Mouse (Mus musculus) gastrocnemius, postnatal 36 days (tissue): ENCODE measurements at regions not wholly inside any gene's neighbourhood (a gene's known extent, or its start where the extent isn't known, plus 50 kb on each side); places are given as distances from the start of the nearest gene placed in this dataset.

Experiments used
- DNase-seq, 2 experiments: peaks; one replicate each; pipeline ENCODE4 v3.0.0; 2022
- intact Hi-C: fragments of 180-260 bp; cut with DNase I; formaldehyde crosslinking; loops from one replicate; pipeline ENCODE4 v1.15.1; 2025

DNA sequence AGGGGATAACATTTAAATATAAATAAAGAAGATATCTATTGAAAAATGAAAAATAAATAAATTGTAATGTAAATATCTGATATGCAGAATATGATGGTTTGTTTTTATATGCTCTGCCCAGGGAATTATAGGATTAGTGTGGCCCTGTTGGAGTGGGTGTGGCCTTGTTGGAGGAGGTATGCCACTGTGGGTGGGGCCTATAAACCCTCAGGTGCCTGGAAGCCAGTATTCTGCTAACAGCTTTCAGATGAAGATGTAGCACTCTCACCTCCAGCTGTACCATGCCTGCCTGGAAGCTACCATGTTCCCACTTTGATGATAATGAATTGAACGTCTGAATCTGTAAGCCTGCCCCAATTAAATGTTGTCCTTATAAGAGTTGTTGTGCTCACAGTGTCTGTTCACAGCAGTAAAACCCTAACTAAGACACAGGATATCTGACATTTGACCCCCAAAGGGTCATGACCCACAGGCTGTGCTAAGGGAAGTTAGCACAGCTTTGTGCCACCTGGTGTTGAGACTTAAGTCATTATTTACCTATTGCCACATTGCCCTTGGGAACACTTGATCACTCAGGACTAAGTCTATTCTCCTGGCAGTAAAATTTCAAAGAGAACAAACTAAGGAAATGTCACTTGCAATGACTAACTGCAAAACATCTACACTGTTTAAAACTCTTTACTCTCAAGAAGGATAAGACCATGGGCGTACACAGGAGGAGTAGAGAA is 270.4 kb downstream of the Plk2 start:
- DNase-seq, result no peak
- intact Hi-C loops, result no loop called here

DNA sequence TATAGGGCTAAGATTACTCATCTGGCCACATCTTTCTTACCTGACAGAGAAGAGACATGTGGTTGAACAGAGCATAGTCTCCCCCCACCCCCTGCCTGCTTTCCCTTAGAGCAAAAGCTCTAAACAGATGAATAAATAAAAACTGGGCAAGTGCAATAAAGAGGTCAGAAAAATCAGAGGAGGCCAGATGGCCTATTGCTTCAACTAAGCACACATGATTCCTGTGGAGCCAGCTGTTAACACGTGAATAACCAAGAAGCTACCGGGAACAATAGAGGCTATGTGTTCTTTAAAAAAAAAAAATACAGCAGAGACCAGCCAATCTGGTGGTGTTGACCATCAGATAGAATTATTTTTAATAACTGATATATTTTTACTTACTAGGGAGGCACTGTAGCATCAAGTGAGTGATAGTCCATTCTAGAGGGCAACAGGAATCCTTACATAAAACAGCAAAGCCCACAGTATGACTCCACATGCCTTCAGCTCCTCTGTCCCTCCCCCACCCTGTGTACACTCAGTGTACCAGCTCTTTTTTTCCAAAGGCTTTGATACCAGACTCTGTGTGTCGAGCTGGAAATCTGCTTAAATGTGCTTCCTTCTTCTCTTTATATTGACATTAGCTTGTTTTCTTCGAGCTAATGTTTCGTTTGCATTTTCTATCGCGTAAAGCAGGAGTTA is 272.6 kb downstream of the Plk2 start:
- no peak for DNase-seq
- intact Hi-C loops, result no loop called here

DNA sequence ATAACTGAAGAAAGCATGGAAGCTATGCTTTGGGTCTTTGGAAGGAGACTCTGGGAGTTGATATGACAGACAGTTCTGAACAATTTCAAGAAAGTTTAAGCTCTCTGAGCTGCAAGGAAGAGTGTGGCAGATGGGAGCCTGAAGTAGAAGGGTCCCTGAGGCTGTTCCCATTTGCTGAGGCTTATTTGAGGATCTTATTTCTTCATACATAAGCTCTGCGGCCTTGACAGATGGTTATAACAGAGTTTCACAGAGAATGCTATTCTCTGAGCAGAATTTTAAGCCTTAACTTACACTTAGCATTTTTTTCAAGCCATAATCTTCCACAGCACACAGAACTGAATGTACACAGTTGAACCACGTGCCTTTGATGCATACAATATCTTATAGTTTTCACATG is 278.7 kb downstream of the Plk2 start:
- intact Hi-C loops, result no loop called here
- no peak for DNase-seq

DNA sequence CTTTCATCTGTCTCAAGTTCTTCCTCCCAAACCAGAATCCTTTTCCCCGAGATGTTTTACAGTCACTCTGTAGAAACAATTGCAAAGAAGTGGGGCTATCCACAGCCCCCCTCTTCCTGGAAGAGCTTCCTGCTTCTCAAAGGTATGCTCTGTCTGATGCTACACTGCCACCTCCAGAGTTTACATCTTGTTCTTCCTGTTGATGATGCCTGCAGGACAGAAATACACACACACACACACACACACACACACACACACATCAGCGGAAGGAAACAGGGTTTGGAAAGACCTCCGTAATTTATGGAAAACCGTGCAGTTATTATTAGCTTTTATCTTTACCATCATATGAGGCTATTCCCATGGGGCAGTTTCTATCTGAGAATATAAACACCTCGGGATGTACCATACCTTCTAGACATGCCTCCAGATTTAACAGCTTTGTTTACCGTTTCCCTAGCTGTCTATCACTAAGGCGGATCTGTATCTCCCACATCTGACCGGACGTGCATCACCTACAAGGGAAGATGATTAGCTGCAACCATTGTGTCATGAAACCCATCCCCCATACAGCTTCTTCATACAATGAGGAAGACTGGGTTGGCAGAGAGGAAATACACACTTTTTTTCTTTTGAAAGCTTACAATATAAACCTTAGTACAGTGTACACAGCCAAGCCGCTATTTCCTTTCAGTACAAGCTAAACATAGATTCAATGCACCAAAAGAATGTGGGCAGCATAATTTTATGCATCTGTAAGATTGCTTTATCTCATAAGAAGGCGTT is 288.6 kb downstream of the Plk2 start:
- intact Hi-C loops, result no loop called here
- DNase-seq, result no peak

DNA sequence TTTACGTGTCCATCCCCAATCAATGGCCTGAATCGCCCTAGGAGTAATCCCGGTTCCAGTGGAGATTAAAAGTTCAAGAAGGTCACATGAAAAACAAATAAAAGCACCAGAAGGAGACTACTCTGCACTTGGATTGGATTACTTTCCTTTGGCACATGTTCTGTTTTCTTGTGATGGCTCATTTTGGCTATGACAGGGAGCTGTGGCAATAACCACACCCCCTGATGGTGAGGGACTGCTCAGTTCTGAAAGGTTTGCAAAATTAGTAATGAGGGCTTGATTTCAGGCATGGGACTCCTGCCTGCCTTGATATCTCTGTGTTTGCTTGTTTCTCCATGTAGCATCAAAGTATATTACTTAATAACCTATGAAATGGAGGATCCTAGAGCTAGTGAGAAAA is 293.9 kb downstream of the Plk2 start:
- intact Hi-C loops, result no loop called here
- DNase-seq, result no peak

DNA sequence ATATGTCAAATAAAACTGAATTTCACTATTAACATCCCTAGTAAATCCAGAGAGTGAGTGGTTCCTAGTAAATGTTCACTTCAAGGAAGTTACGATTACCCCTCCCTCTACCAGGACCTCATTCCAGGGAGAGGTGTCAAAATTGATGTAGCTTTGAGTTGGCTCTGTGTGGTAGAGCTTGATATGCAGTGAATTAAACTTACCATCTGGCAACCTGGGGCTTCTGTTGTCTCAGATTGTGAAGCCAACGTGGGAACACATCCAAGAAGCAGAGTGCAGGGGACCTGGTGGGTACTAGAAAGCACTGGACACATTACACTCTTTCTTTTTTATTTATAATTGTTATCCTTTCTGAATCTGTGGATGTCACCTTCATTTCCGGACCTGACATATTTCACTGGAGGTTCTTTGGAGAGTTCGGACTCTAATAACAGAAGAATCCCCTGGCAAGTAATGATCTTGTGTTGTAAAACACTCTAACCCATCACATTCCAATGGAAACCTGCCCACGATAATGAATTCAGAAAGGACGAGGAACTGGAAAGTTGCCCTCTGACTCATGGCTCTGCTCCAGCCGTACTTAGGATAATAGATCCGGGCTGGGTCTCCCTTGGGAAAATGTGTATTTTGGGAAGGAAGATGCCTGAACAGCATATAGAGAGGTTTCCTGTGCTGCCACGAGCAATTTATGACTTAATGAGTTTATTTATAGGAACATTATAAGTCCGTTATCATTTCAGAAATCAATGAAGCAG is 295.8 kb downstream of the Plk2 start:
- no peak for DNase-seq
- intact Hi-C loops, result no loop called here

DNA sequence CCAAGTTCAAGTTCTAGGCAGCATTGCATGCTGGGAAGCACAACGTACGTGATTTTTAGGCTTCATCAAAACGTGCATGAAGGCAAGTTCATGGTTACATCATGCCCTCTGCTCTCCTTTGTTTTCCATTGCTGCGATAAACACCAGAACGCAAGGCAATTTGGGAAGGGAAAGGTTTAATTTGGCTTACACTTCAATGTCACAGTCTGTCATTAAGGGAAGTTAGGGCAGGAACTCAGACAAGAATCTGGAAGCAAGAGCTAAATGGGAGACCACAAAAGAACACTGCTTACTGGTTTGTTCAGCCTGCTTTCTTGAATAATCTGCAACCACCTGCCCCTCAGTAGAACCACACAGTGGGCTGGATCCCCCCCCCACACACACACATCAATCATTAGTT is 297.9 kb downstream of the Plk2 start:
- intact Hi-C loops, result no loop called here
- DNase-seq, result no peak

DNA sequence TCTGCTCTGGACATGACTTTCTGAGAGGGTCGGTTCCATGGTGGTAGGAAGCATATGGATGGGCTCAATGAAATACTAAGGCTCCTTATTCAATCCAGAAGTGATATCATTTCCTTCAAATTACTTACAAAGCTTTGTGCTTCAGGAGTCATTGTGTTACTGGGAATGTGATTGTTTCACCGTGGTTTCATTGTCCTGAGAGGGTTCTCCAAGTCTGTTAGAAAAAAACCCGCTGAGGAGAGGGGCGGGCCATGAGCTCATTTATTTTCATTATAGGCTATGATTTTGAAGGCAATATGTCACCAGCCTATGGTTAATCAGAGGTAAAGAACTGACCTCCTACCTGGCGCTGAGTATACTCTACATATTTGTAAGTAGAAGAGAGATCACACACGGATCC is 300.0 kb downstream of the Plk2 start:
- DNase-seq, result no peak
- intact Hi-C loops, result no loop called here

DNA sequence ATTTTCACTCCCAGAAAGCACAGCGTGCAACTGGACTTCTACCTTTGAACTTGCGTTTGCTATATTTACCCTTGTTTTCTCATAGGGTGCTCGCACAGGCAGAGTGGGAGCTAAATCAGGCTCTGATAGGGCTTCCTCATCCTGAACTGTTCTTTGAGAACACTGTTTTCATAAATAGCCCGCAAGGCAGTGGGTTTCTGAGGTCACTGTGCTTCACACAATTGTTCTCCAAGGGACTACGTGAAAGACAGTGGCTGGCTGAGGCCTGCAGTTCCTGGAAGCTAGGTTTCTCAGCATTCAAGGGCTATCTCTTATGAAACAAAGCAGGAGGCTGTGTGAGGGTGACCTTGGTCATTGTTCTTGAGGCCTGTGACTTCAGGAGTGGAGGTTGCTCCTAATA is 301.7 kb downstream of the Plk2 start:
- intact Hi-C loops, result no loop called here
- DNase-seq, result no peak

DNA sequence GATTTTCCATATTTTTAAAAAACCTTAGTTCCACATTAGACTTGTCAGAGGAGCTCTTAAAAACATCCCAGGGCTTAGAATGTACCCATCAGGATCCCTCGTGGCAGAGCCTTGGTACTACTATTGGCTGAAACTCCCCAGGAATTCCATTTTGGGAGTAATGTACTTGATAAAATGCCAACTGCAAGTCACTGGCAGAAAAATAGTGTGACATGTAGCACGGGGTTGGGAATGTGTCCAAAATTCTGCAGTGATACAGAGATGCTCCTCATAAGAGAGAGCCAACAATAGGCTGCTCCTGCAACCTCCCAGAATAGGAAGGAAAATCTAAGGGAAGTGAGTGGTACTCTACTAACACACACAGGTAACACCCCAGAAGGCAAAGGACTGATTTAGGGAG is 309.4 kb downstream of the Plk2 start:
- intact Hi-C loops, result no loop called here
- no peak for DNase-seq

DNA sequence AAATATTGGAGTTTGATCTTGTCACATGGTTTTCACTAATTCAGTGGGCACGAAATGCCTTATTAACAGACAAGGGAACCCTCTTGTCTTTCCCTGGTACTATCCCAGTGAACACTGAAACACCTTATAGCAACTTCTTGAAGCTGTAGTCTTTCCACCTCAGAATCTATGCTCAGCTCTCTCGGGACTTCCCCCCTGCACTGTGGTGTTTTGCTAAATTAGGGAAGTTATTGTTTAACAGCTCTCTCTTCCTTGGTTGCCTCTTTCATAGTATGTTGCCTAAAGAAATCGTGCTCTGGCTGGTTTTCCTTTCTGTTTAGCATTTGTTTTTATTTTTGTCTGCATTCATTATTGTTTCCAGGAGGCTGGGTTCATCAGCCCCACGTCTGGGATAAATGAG is 316.0 kb downstream of the Plk2 start:
- DNase-seq, result no peak
- intact Hi-C loops, result no loop called here

DNA sequence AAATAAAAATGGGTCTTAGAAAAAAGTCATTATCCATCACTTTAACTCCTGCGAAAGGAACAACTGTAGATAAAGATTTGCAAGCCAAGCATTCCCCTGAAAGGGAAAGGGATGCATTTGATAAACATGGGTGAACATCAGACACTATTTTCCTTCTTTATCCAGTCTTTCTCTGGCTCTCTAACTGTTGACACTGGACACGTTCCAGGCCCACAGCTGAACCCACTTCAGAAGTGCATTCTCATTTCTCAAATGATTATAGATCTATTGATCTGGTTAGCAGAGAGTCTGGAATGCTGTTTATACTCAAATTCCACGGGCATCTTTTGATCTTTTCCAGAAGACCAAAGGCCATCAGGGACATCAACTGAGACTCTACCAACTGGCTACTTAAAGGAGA is 317.7 kb downstream of the Plk2 start:
- intact Hi-C loops, result no loop called here
- no peak for DNase-seq

DNA sequence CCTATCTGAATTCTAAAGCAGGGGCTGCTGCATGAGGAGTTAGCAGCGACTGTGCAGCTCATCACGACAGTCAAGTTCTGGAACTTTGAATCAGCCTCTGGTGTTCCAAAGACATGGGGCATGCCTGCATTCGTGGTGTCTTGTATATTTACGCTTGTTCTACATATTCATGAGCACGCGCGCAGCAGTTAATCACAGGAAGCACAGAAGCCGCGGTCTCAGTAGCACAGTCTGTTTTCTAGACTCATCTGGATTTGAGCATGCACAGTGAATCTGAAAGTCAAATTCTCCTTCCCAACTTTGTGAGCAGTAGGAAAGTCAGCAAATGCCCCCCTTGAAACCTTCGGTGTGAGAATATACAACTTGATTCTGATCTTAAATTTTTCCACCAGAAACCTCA is 327.3 kb downstream of the Plk2 start:
- DNase-seq, result no peak
- intact Hi-C loops, result no loop called here

DNA sequence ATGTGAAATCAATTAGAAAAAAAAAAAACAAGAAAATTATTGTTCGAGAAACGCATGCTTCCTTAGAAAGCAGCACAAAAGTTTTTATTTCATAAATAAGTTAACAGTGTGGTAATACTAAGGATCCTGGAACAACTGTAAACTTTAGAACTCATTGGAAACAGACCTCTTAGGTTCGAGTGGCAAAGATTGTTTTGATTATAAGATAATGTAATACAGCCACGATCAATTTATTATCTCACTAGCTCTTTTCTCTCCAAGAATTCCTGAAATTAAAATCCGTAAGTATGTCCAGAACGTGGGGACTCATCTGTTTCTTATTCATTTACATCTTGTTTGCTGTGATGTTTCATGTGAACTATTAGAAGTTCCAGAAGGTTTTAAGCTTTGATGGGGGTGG is 327.9 kb downstream of the Plk2 start:
- intact Hi-C loops, result no loop called here

DNA sequence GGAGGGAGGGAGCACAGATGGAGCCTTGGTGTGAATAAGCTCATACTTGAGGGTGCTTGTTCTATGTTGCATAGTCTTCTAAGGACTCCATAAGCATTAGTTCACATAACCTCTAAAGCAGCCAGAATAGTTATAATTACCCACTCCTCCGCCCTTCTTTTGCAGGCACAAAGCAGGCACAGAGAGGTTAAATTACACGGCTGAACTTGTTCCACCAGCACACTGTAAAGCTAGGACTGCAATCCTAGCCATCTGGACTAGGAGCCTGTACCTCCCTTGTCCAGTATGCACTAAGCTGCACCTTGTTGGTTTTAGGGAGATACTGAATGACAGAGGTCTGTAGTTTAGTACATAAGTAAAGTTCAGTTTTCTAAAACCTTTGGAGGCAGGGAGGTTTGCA is 330.0 kb downstream of the Plk2 start:
- intact Hi-C loops, result no loop called here
- no peak for DNase-seq

More for the DNA sequence above, 327.9 kb downstream of the Plk2 start:
- no peak for DNase-seq

DNA sequence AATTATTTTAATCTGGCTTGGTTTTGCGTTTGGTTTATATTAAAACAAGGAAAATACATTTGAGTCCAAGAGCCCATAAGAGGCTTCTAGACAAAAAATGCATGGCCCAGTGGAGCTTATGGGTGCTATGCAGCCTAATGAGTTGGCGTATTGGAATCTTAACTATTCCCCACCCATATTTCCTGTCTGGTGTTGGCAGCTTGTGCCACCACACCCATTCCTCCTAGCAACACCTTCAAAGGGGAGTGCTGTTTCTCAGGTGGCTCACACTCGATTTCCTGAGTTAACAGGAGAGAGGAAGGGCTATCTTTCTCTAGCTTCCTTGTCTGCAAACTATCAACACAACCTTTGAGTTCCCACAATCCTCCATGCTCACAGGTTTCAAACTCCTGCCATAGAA is 331.0 kb downstream of the Plk2 start:
- intact Hi-C loops, result no loop called here
- DNase-seq, result no peak

DNA sequence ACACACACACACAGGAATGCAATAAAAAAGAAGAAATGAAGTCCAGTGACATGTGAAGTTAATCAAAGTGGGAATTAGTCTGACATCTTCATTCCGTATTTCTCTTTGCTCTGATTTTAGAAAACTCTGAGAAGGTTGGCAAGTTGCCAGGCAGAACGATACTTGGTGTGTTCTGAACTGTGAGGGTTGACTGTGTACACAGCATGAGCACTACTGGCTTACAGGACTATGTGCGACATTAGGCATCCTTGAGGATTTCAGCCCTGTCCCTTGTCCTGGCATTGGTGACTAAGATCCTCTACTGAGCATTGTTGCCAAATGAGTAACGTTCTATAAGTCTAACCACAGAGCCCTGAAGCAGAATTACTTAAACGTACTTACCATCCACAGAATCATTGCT is 340.7 kb downstream of the Plk2 start:
- intact Hi-C loops, result no loop called here
- no peak for DNase-seq

DNA sequence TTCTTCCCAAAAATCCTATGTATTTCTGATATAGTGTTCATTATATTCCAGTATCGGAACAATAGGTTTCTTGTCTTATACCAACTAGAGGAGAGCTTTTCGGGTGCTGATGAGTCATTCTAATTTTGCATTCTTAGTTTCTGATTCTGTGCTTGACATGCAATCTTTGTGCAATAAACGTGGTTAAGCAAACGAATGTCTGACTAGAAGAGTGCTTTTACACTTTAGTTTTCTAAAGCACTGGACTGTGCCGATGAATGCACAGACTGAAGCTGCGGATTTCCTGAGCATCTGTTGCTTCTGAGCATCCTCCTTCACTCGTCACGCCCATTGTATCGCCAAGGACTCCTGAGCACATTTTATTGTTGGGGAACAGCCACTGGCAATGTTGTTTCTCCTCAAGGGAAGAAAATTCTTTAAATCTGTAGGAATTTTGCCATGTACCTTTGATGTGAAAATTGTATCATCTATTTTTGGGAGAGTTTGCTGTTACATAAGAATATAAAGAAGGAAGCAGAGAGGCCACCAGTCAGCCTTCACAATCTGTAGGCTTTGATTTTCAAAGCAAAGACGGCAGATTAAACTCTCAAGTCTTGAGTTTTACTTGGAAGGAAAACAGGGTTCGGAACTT is 346.8 kb downstream of the Plk2 start:
- DNase-seq, result no peak
- intact Hi-C loops, result loop anchor here (10.0 kb wide), 1 partner anchor 223 kb away; no protein-coding TSS in a partner anchor

DNA sequence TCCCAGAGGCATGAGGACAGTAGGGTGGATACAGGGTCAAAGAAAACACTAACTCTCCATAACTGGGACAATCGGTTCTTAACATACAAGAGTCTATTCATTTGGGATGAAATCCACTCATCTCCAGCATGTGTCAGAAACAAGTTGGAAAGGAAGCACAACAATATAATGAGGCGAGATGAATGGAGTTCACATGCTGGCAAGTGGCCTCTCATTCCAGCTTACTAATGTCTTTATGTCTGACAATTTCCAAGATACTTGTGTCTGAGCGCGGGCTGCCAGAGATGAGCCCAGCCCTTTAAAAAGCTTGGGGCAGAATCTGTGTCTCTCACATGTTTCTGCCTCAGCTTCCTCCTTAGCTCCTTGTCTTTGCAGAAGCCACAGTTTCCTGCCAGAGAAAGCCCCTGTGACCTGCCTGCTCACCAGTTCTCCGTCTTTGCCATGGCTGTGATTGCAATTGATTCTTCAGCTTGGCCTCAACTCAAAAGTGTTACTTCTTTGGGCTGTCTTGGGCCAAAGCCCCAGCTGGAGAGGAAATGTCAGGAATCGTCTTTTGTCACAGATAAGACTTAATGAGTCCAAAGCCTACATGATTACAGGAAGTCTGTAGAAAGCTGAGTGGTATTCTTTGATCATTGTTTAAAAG is 352.5 kb downstream of the Plk2 start:
- DNase-seq, result peak in 1 of 2 experiments; percentile 18
- intact Hi-C loops, result loop anchor here (10.0 kb wide), 1 partner anchor 217 kb away; no protein-coding TSS in a partner anchor

DNA sequence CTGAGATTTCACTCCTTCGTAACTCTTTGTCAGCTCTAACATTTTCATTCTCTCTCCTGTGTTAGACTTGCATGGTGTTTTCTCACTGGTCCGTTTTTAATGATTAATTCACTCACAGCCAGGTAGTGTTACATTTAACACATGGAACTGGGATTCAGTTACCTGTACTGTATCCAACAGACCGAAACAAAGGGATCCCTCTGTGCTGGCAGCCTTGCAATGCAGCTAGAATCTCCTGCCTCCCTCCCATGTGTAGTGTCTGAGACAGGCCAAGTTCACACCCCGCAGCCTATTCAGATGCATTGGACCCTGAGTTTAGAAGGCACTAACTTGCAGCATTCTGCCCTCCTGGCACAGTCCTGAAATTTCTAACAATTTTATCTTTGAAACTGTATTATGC is 357.9 kb downstream of the Plk2 start:
- no peak for DNase-seq
- intact Hi-C loops, result no loop called here
